Mouse (Mus musculus) hindbrain, embryonic 15.5 days (tissue): ENCODE results near the gene Srgap2. TPM values are rescaled to one million over a fixed set of nuclear protein-coding genes. Genes with fewer than 3 reads are reported as not detected.

Source experiments
- ATAC-seq: fragments of 200-750 bp; cut with Nextera tagmentation; 2 replicates; pipeline ENCODE4 v1.8.0; 2017; ENCODE audit warnings: low read depth, moderate number of reproducible peaks, moderate TSS enrichment; ENCODE audit not compliant: low FRiP score
- H3K27ac ChIP-seq: fragments of 300-500 bp; sonication (generic); replicated peaks from 2 replicates; pipeline ENCODE4 v1.5.1; 2015; ENCODE audit warnings: mild to moderate bottlenecking, inconsistent platforms
- H3K27me3 ChIP-seq: fragments of 300-500 bp; sonication (generic); 2 replicates; pipeline ENCODE4 v1.6.1; 2015; ENCODE audit warnings: control low read depth, inconsistent platforms
- H3K36me3 ChIP-seq: fragments of 300-500 bp; sonication (generic); 2 replicates; pipeline ENCODE4 v1.6.1; 2015; ENCODE audit warnings: control low read depth, inconsistent platforms
- H3K4me1 ChIP-seq: fragments of 300-500 bp; sonication (generic); replicated peaks from 2 replicates; pipeline ENCODE4 v1.6.1; 2015; ENCODE audit warnings: control low read depth, inconsistent platforms
- H3K4me2 ChIP-seq: fragments of 300-500 bp; sonication (generic); 2 replicates; pipeline ENCODE4 v1.6.1; 2015; ENCODE audit warnings: moderate library complexity, mild to moderate bottlenecking, inconsistent platforms
- H3K4me3 ChIP-seq: fragments of 300-500 bp; sonication (generic); 2 replicates; pipeline ENCODE4 v1.5.1; 2015; ENCODE audit warnings: mild to moderate bottlenecking, inconsistent platforms
- H3K9ac ChIP-seq: fragments of 300-500 bp; sonication (generic); 2 replicates; pipeline ENCODE4 v1.6.1; 2015; ENCODE audit warnings: inconsistent platforms
- H3K9me3 ChIP-seq: fragments of 300-500 bp; sonication (generic); 2 replicates; pipeline ENCODE4 v1.6.1; 2016; ENCODE audit warnings: control low read depth, inconsistent platforms
- WGBS: fragments of 180-500 bp; shearing (Covaris S2); methylation state at CpG from one replicate; pipeline ENCODE4 v1.1.7; 2015; 5-methylcytosine and 5-hydroxymethylcytosine counted together
- polyA plus RNA-seq: library from polyadenylated mRNA; unstranded; fragments of >200 nt; fragmentation: Nextera tagmentation; extraction: Ambion mirVana; gene quantifications from 2 replicates; pipeline ENCODE4 v1.2.1, GENCODE M21; 2015

Srgap2 gene
- polyA plus RNA-seq, 1 experiment from 2014 or later, result 28.3 TPM

DNA sequence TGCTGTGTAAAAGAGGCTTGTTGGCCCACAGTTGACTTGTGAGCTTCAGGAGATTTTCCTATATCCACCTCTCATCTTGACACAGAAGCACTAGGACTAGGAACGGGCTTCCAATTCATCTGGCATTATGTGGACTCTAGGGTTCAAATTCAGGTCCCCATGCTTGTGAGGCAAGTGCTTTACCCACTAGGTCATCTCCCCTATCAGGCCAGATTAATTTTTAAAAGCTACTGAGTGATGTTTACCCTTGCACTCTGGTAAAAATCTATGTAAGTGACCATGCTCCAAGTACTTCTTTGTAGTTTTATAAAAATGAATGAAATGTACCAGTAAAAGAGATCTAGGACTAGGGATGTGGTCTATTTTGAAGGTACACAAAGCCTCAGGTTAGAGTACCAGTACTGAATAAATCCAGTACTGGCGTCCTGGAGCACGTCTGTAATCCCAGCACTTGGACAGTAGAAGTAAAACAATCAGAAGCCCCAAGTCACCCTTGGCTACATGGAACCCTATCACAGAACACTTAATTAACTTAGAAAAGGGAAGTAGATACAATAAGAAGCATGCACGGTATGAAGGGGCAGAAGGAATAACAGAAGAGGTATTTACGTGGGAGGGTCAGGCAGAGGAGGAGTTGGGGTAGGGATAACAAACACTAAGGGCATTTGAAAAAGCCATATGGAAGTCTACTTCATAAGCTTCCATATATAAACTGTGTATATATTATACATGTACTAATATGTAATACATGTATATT is 40.9 kb downstream of the Srgap2 start:
- H3K4me2 ChIP-seq, result no peak overlapping the region
- no peak overlapping the region for H3K27ac ChIP-seq
- WGBS, result 72% methylated on average over 5 of the region's 5 CpGs
- no peaks in the 10 kb centered on the region for H3K27me3 ChIP-seq
- H3K36me3 ChIP-seq, result no peaks in the 10 kb centered on the region
- H3K9ac ChIP-seq, result no peak overlapping the region
- ATAC-seq, result no peak
- H3K4me1 ChIP-seq, result peaks cover 21% of the 10 kb centered on the region
- H3K9me3 ChIP-seq, result no peaks in the 10 kb centered on the region
- no peak overlapping the region for H3K4me3 ChIP-seq

DNA sequence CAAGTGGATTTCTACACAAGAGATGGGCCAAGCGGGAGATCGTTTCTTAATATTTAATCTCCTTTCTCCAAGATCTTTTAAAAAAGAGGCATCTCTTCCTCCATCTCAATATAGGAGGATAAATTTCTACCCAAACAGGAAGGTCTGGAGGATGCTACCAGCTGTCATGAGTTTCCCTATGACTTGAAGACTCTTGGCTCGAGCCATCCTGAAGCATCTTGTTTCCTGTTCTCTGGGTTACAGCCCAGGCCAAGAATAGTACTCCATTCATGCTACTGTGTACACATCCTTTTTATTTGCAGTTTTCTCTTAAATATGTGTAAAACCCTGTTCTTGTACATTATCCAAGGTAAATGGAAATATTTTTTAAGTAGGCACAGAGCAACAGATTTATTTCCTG is 44.9 kb downstream of the Srgap2 start:
- peaks cover 13% of the 10 kb centered on the region; the same call in 1 of the 2 replicates for H3K4me1 ChIP-seq
- H3K9me3 ChIP-seq, result no peaks in the 10 kb centered on the region
- no peak overlapping the region for H3K9ac ChIP-seq
- no peak overlapping the region for H3K4me3 ChIP-seq
- no peaks in the 10 kb centered on the region for H3K36me3 ChIP-seq
- ATAC-seq, result no peak
- no peak overlapping the region for H3K27ac ChIP-seq
- no peak overlapping the region for H3K4me2 ChIP-seq
- H3K27me3 ChIP-seq, result no peaks in the 10 kb centered on the region
- WGBS, result 91% methylated on average over 3 of the region's 3 CpGs

GRCm38 (mm10) chr1:131481391-131481790 is 45.8 kb downstream of the Srgap2 start:
- Histone ChIP-seq H3K4me3 (no peak overlapping the region), H3K4me1 (peaks cover 12% of the 10 kb centered on the region; the same call in 1 of the 2 replicates), H3K9ac (no peak overlapping the region), H3K36me3 (no peaks in the 10 kb centered on the region), H3K27ac (no peak overlapping the region), H3K27me3 (no peaks in the 10 kb centered on the region), H3K4me2 (no peak overlapping the region), H3K9me3 (no peaks in the 10 kb centered on the region)
- ATAC-seq, result no peak

DNA sequence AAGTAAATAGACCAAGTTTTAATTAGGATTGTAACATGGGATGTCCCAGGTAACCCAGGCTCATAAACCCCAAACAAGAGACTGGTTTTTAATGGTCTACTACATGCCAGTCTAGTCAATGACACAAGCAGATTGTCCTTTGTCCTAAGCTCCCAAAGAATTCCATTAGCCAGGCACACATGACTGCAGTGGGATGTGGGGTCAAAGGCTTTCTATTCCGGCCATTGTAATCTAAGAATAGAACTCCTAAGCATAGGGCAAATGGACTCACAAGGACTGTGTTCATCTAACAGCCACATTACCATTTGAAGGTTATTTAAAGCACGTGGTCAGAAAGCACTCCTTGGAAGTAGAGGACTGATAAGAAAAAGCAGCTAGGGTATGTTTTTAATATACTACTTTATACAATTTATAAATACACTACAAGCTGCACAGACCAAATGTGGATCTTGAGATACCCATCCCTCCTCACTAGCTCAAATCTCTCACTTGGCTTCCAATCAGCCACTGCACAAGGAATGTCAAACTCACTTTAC is 48.3 kb downstream of the Srgap2 start:
- peaks cover 12% of the 10 kb centered on the region; the same call in 1 of the 2 replicates for H3K4me1 ChIP-seq
- no peak overlapping the region for H3K27ac ChIP-seq
- no peak for ATAC-seq
- 16% methylated on average over 2 of the region's 2 CpGs for WGBS
- H3K9ac ChIP-seq, result no peak overlapping the region
- H3K36me3 ChIP-seq, result no peaks in the 10 kb centered on the region
- no peak overlapping the region for H3K4me3 ChIP-seq
- no peaks in the 10 kb centered on the region for H3K27me3 ChIP-seq
- H3K9me3 ChIP-seq, result no peaks in the 10 kb centered on the region
- H3K4me2 ChIP-seq, result no peak overlapping the region

GRCm38 (mm10) chr1:131475306-131475705 is 51.8 kb downstream of the Srgap2 start:
- Histone ChIP-seq H3K4me2 (no peak overlapping the region), H3K4me1 (peaks cover 6% of the 10 kb centered on the region; the same call in 1 of the 2 replicates), H3K9me3 (no peaks in the 10 kb centered on the region), H3K27ac (no peak overlapping the region), H3K36me3 (no peaks in the 10 kb centered on the region), H3K27me3 (no peaks in the 10 kb centered on the region), H3K9ac (no peak overlapping the region), H3K4me3 (no peak overlapping the region)
- no peak for ATAC-seq

GRCm38 (mm10) chr1:131473631-131474118 is 53.5 kb downstream of the Srgap2 start:
- Histone ChIP-seq H3K9me3 (no peaks in the 10 kb centered on the region), H3K27me3 (no peaks in the 10 kb centered on the region), H3K9ac (no peak overlapping the region), H3K4me1 (peaks cover 3% of the 10 kb centered on the region; the same call in 1 of the 2 replicates), H3K4me2 (no peak overlapping the region), H3K4me3 (no peak overlapping the region), H3K36me3 (no peaks in the 10 kb centered on the region), H3K27ac (no peak overlapping the region)
- no peak for ATAC-seq

DNA sequence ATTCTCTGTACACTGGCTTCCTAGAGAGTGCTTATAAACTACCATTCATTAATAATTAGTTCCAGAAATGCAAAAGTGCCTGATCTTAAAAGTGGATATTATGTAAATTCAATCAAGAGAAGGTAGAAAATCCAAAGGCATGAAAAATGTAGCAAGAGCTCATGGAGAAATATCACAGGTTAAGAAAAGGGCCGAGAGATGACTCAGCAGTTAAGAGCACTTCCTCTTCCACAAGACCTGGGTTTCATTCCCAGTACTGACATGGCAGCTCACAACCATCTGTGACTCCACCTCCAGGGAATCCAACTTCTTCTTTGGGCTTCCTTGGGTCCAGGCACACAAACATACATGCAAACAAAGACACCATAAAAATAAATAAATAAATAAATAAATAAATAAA is 56.6 kb downstream of the Srgap2 start:
- ATAC-seq, result no peak
- Histone ChIP-seq H3K9ac (no peak overlapping the region), H3K27me3 (no peaks in the 10 kb centered on the region), H3K36me3 (no peaks in the 10 kb centered on the region), H3K4me1 (peaks cover 6% of the 10 kb centered on the region; the same call in 1 of the 2 replicates), H3K27ac (no peak overlapping the region), H3K9me3 (no peaks in the 10 kb centered on the region), H3K4me3 (no peak overlapping the region), H3K4me2 (no peak overlapping the region)
- WGBS, result 92% methylated on average over 1 of the region's 1 CpGs

DNA sequence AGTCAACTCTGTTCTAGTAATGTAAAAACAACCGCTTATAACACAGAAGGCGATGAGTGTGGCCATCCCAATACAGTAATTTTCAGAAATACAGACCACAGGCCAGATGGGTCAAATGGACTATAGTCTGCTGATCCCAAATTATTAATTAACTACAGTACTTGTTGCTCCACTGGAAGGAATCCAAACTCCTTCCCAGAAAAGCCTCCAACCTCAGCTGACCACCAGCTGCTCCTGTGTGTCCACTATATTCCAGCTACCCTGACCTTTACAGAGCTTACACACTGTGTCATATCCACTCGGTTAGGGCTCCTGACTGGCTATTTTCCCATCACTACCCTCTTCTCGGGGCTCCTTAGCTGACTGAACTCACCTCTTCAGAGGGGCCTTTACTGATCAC is 61.3 kb downstream of the Srgap2 start:
- no peak overlapping the region for H3K4me3 ChIP-seq
- H3K36me3 ChIP-seq, result no peaks in the 10 kb centered on the region
- H3K27ac ChIP-seq, result no peak overlapping the region
- H3K27me3 ChIP-seq, result no peaks in the 10 kb centered on the region
- H3K9me3 ChIP-seq, result no peaks in the 10 kb centered on the region
- no peak overlapping the region for H3K4me2 ChIP-seq
- no peak for ATAC-seq
- H3K4me1 ChIP-seq, result peaks cover 7% of the 10 kb centered on the region
- no peak overlapping the region for H3K9ac ChIP-seq
- 85% methylated on average over 4 of the region's 4 CpGs for WGBS

DNA sequence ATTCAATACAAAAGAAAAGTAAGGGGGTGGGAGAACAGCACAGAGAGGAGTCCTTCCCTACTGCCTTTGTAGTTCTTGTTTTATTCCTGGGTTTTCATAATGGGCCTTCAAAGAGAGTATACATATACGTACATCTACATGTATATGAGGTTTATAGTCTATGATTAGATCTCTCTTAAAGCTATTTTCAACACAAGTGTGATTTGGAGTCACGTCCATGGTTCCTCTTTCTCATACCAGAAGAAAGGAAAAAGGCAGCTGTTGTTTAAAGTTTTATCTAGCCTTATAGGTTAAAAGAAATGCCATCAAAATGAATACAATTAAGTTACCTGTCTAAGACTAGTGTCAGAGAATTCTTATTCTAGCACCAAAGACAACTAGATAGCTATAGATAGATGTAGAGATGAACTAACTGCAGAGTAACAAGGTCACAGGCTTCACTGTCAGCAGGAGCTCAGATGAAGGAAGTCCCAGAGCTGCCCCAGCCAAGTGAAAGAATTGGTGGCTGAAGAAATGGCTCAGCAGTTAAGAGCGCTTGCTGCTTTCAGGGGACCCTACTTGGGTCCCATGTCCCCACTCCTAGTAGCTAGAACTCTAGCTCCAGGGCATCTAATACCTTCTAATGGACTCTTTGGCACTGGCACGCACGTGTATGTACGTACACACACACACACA is 63.1 kb downstream of the Srgap2 start:
- no peaks in the 10 kb centered on the region for H3K9me3 ChIP-seq
- H3K27me3 ChIP-seq, result no peaks in the 10 kb centered on the region
- 90% methylated on average over 6 of the region's 6 CpGs for WGBS
- no peak overlapping the region for H3K27ac ChIP-seq
- H3K4me1 ChIP-seq, result peaks cover 10% of the 10 kb centered on the region
- H3K36me3 ChIP-seq, result no peaks in the 10 kb centered on the region
- no peak overlapping the region for H3K9ac ChIP-seq
- no peak overlapping the region for H3K4me3 ChIP-seq
- no peak for ATAC-seq
- H3K4me2 ChIP-seq, result no peak overlapping the region

DNA sequence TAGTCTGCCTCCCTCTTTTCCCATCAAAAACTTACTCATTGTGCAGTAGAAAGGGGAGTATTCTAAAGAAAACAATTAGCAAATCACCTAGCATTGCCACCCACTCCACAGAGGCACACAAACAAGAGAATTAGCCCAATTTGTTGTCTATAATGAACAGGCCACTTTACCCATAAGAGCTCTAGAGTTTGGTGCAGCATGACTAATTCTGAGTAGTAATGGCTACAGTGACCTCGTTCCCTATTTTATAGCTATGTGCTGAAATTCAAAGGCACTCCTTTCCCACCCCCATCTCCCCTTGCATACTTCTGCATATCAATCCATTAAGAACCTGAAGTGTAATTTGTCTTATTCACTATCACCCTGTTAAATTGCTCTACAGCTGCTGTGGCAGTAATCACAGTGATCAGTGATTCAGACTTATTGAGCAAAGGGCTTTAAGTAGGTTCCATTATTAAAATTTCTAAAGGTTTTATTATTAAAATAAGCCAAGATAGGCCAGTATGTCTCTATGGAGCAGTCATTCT is 64.5 kb downstream of the Srgap2 start:
- WGBS, result 56% methylated on average over 1 of the region's 1 CpGs
- H3K9me3 ChIP-seq, result no peaks in the 10 kb centered on the region
- H3K9ac ChIP-seq, result no peak overlapping the region
- no peaks in the 10 kb centered on the region for H3K27me3 ChIP-seq
- H3K4me2 ChIP-seq, result no peak overlapping the region
- no peak overlapping the region for H3K4me3 ChIP-seq
- no peaks in the 10 kb centered on the region for H3K36me3 ChIP-seq
- H3K4me1 ChIP-seq, result peaks cover 7% of the 10 kb centered on the region
- H3K27ac ChIP-seq, result no peak overlapping the region
- no peak for ATAC-seq

DNA sequence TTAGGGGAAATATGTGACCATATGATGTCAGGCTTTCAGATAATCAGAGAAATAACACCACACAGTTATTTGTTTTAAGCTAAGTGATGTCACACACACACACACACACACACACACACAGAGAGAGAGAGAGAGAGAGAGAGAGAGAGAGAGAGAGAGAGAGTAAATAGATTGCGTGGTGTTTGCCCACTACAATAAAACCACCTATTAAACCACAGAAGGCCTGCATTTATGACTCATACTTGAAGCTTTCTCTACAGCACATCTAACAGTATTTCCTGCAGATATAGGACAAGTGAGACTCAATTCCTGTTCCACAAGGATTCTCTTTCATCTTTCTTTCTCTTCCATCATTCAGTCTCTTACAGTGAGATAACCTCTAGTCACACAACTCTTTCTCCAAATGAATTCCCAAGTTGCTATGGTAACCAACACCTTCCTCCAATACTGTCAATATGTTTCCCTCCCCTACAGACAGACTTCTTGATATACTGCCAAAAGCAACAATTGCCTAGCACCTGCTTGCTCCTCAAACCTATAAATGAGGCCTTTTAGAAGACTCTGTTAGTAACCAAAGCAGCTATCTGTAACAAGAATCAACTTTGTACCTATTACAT is 66.1 kb downstream of the Srgap2 start:
- Histone ChIP-seq H3K4me3 (no peak overlapping the region), H3K4me1 (peaks cover 7% of the 10 kb centered on the region), H3K9me3 (no peaks in the 10 kb centered on the region), H3K9ac (no peak overlapping the region), H3K4me2 (no peak overlapping the region), H3K27me3 (no peaks in the 10 kb centered on the region), H3K27ac (no peak overlapping the region), H3K36me3 (no peaks in the 10 kb centered on the region)
- WGBS, result 86% methylated on average over 1 of the region's 1 CpGs
- no peak for ATAC-seq

GRCm38 (mm10) chr1:131455355-131455890 is 71.7 kb downstream of the Srgap2 start:
- H3K27me3 ChIP-seq, result no peaks in the 10 kb centered on the region
- H3K4me1 ChIP-seq, result peaks cover 18% of the 10 kb centered on the region
- H3K36me3 ChIP-seq, result no peaks in the 10 kb centered on the region
- no peak overlapping the region for H3K4me2 ChIP-seq
- 80% methylated on average over 3 of the region's 3 CpGs for WGBS
- no peaks in the 10 kb centered on the region for H3K9me3 ChIP-seq
- ATAC-seq, result no peak
- no peak overlapping the region for H3K9ac ChIP-seq
- H3K27ac ChIP-seq, result no peak overlapping the region
- H3K4me3 ChIP-seq, result no peak overlapping the region
